Mouse (Mus musculus) T-helper 2 cell (primary cell): Measurements from ENCODE around the gene Syn3.
"Not testable (repeated sequence)": the region's sequence is repeated elsewhere in the genome, so short reads cannot be mapped to it uniquely, and the experiment has no call there.

Experiments
- in situ Hi-C: fragments of 300-600 bp; cut with MboI, MseI; formaldehyde crosslinking; loops from one replicate; pipeline ENCODE4 v1.15.1; 2025; ENCODE audit warnings: high pct_unique_total_duplicates

Syn3 gene

GRCm38 (mm10) chr10:86418345-86418744 is 80.4 kb downstream of the Syn3 start:
- in situ Hi-C loops, result no loop called here

DNA sequence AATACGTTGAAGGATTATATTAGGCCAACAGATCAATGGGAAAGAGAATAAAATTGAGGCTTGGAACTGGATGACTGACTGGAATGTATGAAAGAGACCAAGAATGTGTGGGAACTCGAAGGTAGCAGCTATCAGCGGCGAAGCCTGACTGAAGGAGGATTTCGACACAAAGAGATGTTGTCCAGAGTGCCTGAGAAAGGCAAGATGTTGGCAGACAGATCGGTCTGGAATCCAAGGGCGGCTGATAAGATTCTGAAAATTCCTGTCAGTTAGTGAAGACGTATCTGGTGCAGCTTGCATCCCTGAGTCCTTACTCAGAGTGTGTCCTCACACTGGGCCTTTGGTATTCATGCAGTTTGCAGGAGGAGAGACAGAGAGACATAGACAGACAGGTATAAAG is 81.9 kb downstream of the Syn3 start:
- in situ Hi-C loops, result no loop called here

- in situ Hi-C loops, result no loop called here
These were observed 87.8 kb downstream of the Syn3 start for GRCm38 (mm10) chr10:86410868-86411267.

DNA sequence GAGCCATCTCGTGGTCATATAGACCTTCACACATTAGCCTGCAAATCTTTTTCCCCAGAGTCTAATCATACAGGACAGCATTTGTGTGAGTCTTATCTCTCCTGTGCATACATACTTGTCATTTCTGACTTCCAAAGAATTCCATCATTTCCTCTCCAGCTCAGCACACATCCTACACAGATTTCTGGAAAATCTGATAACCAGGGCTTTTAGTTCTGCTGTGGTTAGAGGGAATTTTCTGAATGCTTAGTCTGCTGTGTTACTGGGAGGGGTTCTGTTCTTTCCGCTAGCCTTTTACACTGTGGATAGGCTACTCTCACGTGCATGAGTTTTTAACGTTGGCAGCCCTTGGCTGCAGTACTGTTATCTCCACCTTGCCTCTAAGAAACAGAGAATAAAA is 91.7 kb downstream of the Syn3 start:
- in situ Hi-C loops, result no loop called here

- in situ Hi-C loops, result no loop called here
These were observed 100.4 kb downstream of the Syn3 start for GRCm38 (mm10) chr10:86398347-86398720.

- in situ Hi-C loops, result no loop called here
These were observed 100.9 kb downstream of the Syn3 start for GRCm38 (mm10) chr10:86397577-86398346.

DNA sequence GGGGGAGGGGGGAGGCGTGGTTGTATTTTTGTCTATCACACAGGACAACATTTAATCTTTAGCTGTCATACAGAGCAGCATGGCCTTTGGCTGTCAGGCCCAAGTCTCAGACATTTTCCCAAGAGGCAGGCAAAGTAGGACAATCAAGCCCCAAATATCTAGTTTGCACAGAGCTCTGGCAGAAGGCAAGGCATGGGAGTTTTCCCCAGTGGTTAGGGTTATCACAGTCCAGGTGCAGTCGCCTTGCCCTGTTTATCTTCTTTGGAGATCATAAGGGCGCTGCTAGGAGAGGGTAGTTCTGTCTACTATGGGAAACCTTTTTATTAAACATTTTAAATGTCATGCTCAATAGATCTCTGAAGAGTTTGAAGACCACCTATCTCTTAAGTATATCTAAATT is 106.3 kb downstream of the Syn3 start:
- in situ Hi-C loops, result no loop called here

GRCm38 (mm10) chr10:86389913-86390312 is 108.8 kb downstream of the Syn3 start:
- in situ Hi-C loops, result no loop called here

DNA sequence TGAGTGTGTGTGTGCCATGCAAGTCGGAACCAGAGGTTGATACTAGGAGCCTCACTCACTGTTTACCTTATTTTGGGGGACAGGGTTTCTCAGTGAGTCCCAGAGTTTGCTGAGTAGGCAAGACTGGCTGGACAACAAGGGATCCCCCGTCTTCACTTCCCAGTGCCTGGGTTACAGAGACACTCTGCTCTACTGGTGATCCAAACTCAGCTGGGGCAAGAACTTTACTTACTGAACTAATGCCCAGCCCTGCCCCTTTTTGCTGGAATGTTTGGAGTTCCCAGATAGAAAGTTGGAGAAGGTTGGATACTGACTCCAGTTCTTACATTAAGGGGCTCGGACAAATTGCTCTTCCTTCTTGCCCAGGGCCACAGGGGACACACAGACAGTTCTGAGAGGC is 109.3 kb downstream of the Syn3 start:
- in situ Hi-C loops, result no loop called here

DNA sequence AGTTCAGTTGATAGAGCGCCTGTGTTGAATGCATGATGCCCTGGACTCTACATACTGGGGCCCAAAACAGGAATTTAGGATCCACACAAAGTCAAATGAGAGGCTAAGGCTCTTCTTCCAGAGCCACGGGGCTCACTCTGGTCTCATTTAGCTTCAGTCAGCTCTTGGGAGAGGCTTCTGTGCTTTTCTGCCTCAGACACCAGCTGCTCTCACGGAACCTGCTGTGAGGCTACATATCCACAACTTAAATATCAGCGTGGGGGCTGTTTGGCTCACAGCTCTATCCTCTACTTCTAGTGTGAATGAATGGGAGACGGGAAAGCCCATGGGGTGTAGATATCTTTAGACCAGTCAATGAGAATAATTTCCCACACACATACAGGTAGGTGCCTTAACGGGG is 109.9 kb downstream of the Syn3 start:
- in situ Hi-C loops, result no loop called here

- in situ Hi-C loops, result no loop called here
These were observed 110.8 kb downstream of the Syn3 start for GRCm38 (mm10) chr10:86387821-86388440.

DNA sequence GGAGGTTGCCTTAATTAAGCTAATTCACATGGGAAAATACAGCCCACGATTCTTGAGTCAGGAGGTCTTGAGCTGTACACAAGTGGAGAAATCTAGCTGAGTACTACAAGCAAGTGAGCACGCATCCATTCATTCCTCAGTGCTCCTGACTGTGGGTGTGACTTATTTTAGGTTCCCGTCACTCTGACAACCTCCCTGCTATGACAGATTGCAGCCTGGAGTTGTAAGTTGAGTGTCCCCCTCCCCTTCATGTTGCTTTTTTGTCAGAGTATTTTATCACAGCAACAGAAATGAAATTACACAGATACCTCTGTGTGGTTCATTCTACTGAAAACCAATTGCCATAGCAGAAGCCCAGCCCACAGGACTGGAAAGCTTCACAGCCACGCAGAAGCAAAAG is 112.5 kb downstream of the Syn3 start:
- in situ Hi-C loops, result no loop called here

DNA sequence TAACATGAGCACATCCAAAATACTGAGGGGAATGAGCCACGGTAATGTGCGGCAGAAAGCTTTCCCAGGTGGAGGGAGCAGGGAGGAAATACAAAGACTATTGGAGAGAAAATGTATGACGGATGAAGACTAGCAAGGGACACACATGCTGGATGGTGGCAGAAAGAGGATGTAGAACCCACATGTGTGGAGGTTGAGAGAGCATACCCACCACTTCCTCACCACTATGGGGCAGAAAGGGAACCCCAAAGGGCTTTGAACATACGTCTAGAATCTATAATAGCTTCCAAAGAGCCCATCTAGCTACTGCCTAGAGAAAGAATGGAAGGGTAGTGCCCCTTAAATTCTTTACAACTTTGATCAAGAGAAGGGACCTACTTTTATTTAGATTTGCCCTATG is 113.0 kb downstream of the Syn3 start:
- in situ Hi-C loops, result no loop called here

- in situ Hi-C loops, result no loop called here
These were observed 114.0 kb downstream of the Syn3 start for GRCm38 (mm10) chr10:86384655-86385054.

GRCm38 (mm10) chr10:86381922-86382260 is 116.8 kb downstream of the Syn3 start:
- in situ Hi-C loops, result no loop called here

GRCm38 (mm10) chr10:86381150-86381921 is 117.4 kb downstream of the Syn3 start:
- in situ Hi-C loops, result no loop called here

- in situ Hi-C loops, result no loop called here
These were observed 118.1 kb downstream of the Syn3 start for GRCm38 (mm10) chr10:86380626-86381025.

DNA sequence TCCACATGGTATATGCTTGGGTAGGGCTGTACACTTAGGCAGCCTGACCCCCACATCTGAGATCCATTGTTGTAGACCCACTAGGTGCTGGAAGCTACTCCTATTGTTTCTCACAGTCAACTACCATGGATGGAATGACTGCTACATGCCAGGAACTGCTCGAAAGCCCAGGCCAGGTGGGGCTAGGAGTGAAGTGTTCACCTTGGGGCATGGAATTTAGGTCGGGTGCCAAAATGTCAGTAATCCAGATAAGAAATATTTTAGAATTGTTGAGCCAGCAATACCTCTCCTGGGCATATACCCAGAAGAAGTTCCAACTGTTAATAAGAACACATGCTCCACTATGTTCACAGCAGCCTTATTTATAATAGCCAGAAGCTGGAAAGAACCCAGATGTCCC is 119.9 kb downstream of the Syn3 start:
- in situ Hi-C loops, result not testable (repeated sequence)

- in situ Hi-C loops, result no loop called here
These were observed 122.1 kb downstream of the Syn3 start for GRCm38 (mm10) chr10:86376392-86377185.

DNA sequence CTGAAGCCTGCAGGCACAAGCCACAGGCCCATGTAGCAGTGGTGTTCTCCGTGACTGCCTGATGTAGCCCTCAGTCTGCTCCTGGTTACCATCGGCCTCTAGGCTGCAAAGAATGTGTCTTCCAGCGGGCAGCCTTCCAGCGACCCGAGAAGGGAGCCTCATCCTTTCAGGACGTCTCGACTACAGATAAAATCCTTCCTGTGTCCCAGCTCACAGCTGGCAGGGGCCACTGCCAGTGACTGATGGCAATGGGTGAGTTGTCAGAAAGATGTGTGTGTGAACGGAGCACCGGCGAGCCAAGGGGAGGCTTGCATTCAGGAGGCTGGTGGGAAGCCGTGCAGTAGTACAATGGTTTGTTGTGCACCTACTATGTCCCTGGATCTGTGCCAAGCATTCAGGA is 122.8 kb downstream of the Syn3 start:
- in situ Hi-C loops, result no loop called here

DNA sequence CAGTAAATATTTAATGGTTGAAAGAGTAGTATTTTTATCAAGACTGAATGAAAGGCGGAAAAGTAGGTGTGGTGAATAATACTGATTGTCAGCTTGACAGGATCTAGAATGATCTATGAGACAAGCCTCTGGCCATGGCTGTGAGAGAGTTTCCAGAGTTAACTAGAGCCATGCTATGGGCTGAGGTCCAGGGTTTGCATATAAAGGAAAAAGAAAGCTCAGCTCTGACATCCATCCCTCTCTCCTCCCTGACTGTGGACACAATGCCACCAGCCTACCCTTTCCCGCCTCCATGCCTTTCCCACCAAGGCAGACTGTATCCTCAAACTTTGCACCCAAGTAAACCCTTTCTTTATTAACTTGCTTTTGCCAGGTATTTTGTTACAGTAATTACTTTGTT is 124.6 kb downstream of the Syn3 start:
- in situ Hi-C loops, result no loop called here

DNA sequence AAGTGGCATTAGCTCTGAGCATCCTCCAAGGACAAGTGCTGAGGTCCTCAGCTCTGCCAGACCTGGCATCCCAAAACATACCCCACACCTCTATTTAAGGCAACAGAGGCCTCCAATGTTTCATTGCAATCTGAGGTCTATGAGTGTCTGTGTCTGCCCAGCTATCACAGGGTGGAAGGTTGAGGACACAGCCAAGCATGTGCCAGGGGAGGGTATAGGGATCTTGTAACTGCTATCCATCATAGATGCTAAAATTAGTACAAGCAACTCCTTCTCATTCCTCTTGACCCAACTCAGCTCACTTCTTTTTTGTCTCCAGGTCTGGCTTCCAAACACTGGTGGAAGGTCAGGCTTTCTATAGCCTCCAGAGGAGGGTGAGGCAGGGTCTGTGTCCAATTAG is 127.1 kb downstream of the Syn3 start:
- in situ Hi-C loops, result no loop called here
